Mouse (Mus musculus): ENCODE results near the gene Fuca1. TPM values are rescaled to one million over a fixed set of nuclear protein-coding genes. Genes with fewer than 3 reads are reported as not detected.

The Fuca1 gene
- total and polyA plus RNA-seq, 3 experiments, result 32.6 to 77.6 (median 66.5) TPM

DNA sequence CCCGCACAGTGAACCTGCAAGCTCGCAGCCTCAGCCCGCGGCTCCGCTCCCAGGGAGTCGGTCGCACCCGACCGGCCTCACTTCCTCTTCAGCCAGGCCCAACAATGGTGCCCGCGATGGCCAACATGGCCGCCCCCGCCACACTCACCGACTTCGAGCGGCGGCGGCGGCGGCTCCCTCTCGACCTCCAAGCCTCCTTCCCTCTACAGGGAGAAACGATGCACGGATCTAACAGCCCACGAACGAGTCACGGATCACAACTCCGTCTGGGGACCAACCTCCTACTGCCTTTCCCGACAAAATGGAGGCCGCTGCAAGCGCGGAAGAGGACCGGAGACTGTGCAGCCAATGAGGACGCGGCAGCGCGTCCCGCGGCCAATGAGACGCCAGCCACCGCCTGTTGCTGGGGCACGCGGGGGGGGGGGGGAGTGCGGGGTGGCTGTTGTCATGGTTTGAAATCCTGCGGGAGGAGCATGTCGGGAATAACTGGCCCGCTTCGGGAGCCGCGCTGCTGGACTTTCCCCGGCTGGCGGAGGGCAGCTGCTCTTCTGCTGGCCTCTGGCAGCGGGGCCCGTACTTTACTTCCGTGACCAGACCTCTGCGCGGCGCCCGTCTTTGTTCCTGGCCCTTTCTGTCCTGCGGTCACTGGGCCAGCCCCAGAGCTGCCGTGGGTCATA, 46.9 kb upstream of the Fuca1 start, which contains the start of gene Pnrc2:
Gene Pnrc2, minus strand, starts transcription at position 325 of the 677 bp plus-strand sequence.
- peak within 1 kb of the TSS; percentile 92 for H3K27ac ChIP-seq (ENCODE audit: insufficient read depth, low read depth)
- H3K4me2 ChIP-seq (ENCODE audit: insufficient read depth, low read depth, poor library complexity, severe bottlenecking), result peak within 1 kb of the TSS; percentile 81
- peak; percentile 88 for DNase-seq (ENCODE audit: extremely low read depth)
- dilution Hi-C loops (cut with MboI; ENCODE audit: extremely low pct_ligation_motif_present, extremely low pct_unique_long_range_greater_than_20kb, low sequenced_read_pairs), result no loop called here
- H3K4me1 ChIP-seq (ENCODE audit: control insufficient read depth in 1 of 2, insufficient read depth in 2 of 2), result peaks cover 12 to 67% of the 10 kb centered on the region in 2 experiments
- no peaks in the 10 kb centered on the region for H3K9me3 ChIP-seq (replicated peaks; ENCODE audit: low read length)
- in situ Hi-C loops (cut with MboI; ENCODE audit: low pct_ligation_motif_present, low pct_unique_long_range_greater_than_20kb, low sequenced_read_pairs), result no loop called here
- peak within 1 kb of the TSS; percentile 65 to 77 (median 76) for H3K4me3 ChIP-seq (replicated peaks in 1 of 3; ENCODE audit: low read depth in 2 of 3, low read length in 2 of 3, poor library complexity in 1 of 3)
- H3K9ac ChIP-seq (ENCODE audit: insufficient read depth, low read depth), result peak within 1 kb of the TSS; percentile 79
- peaks cover 29% of the 10 kb centered on the region for H3K79me2 ChIP-seq (replicated peaks; ENCODE audit: control insufficient read depth, extremely low read depth, insufficient read depth, poor library complexity, severe bottlenecking)
- H3K36me3 ChIP-seq (replicated peaks in 1 of 2; ENCODE audit: control insufficient read depth in 1 of 2, insufficient read depth in 1 of 2, low read length in 1 of 2), result peaks cover 10 to 25% of the 10 kb centered on the region in 2 experiments
- TF ChIP-seq CHD2 (IDR thresholded peaks at IDR 0.05; ENCODE audit: low read length) (peak; percentile 72), ZMIZ1 (IDR thresholded peaks at IDR 0.05; ENCODE audit: low read depth, low read length) (peak; percentile 84; the same call in 1 of the 2 replicates), MYC (IDR thresholded peaks at IDR 0.05; ENCODE audit: low read depth, low read length) (no peak), HCFC1 (IDR thresholded peaks at IDR 0.05; ENCODE audit: low read depth, low read length) (peak; percentile 62), JUN (IDR thresholded peaks at IDR 0.05; ENCODE audit: insufficient read depth, low read depth, low read length) (no peak), TBP (conservative IDR thresholded peaks at IDR 0.05; ENCODE audit: low read depth, low read length) (0 out of 2 replicates have a peak, but pooled peaks have one; percentile 54), MXI1 (IDR thresholded peaks at IDR 0.05; ENCODE audit: low read depth, low read length) (peak; percentile 51), MAX (IDR thresholded peaks at IDR 0.05; ENCODE audit: low read length) (no peak; the same call in 1 of the 2 replicates), POLR2AphosphoS2 (IDR thresholded peaks at IDR 0.05; ENCODE audit: low read depth, low read length) (peak; percentile 49; the same call in 1 of the 2 replicates), TCF12 (IDR thresholded peaks at IDR 0.05; ENCODE audit: low read depth, low read length) (peak; percentile 56; the same call in 1 of the 2 replicates), NELFE (IDR thresholded peaks at IDR 0.05; ENCODE audit: low read depth, low read length) (peak; percentile 72; the same call in 1 of the 2 replicates), MEF2A (IDR thresholded peaks at IDR 0.05; ENCODE audit: borderline replicate concordance, low read depth, low read length) (0 out of 2 replicates have a peak, but pooled peaks have one; percentile 17), NRF1 (IDR thresholded peaks at IDR 0.05; ENCODE audit: low read depth, low read length) (peak; percentile 66; the same call in 1 of the 2 replicates), BHLHE40 (IDR thresholded peaks at IDR 0.05; ENCODE audit: low read depth, low read length) (peak; percentile 44; the same call in 1 of the 2 replicates), ELF1 (IDR thresholded peaks at IDR 0.05; ENCODE audit: low read depth, low read length) (peak; percentile 76), KAT2A (IDR thresholded peaks at IDR 0.05; ENCODE audit: insufficient replicate concordance, low read length) (no peak), ZKSCAN1 (IDR thresholded peaks at IDR 0.05; ENCODE audit: borderline replicate concordance, low read depth, low read length) (no peak), E2F4 (IDR thresholded peaks at IDR 0.05; ENCODE audit: insufficient replicate concordance, low read depth, low read length) (no peak), MAZ (IDR thresholded peaks at IDR 0.05; ENCODE audit: low read depth, low read length) (0 out of 2 replicates have a peak, but pooled peaks have one; percentile 11), POLR2A (IDR thresholded peaks at IDR 0.05; ENCODE audit: low read depth, low read length) (peak; percentile 76), SIN3A (IDR thresholded peaks at IDR 0.05; ENCODE audit: low read length) (peak; percentile 24; the same call in 1 of the 2 replicates), ZNF384 (IDR thresholded peaks at IDR 0.05; ENCODE audit: low read depth, low read length) (no peak), USF1 (IDR thresholded peaks at IDR 0.05; ENCODE audit: low read depth, low read length) (0 out of 2 replicates have a peak, but pooled peaks have one; percentile 1), UBTF (IDR thresholded peaks at IDR 0.05; ENCODE audit: low read depth, low read length) (peak; percentile 58)
- H3K27me3 ChIP-seq (replicated peaks), result no peaks in the 10 kb centered on the region

Measured in CH12.LX (cell line).